Mouse (Mus musculus): ENCODE data around the gene Gm13277.
"Not testable (repeated sequence)": the region's sequence is repeated elsewhere in the genome, so short reads cannot be mapped to it uniquely, and the experiment has no call there.

DNA sequence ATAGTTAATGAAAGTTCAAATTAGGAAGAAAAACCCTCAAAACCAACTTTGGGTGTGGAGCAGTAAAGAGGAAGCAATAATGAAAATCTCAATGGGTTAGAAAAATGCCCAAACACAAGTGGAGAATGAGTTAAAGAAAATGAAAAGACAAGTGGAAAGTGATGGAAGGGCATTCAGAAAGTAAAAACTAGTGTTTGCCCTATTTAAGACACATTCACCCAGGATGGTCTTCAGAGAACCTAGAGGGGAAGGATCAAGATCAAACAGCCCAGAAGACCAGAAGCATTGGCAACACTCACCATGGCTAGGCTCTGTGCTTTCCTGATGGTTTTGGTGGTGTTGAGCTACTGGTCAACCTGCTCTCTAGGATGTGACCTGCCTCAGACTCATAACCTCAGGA is 38.7 kb downstream of the Gm13277 start, which contains the start of gene Ifna6:
- TF ChIP-seq CTCF, EP300 (IDR thresholded peaks at IDR 0.05; ENCODE audit: low read depth): not testable (repeated sequence)

Data from liver, embryonic 14.5 days (tissue).